Mouse (Mus musculus): Measurements from ENCODE around the gene Rtl5. TPM values are rescaled to one million over a fixed set of nuclear protein-coding genes. Genes with fewer than 3 reads are reported as not detected.

Gene Rtl5
- polyA plus RNA-seq, 1 experiment: 0.04 TPM

DNA sequence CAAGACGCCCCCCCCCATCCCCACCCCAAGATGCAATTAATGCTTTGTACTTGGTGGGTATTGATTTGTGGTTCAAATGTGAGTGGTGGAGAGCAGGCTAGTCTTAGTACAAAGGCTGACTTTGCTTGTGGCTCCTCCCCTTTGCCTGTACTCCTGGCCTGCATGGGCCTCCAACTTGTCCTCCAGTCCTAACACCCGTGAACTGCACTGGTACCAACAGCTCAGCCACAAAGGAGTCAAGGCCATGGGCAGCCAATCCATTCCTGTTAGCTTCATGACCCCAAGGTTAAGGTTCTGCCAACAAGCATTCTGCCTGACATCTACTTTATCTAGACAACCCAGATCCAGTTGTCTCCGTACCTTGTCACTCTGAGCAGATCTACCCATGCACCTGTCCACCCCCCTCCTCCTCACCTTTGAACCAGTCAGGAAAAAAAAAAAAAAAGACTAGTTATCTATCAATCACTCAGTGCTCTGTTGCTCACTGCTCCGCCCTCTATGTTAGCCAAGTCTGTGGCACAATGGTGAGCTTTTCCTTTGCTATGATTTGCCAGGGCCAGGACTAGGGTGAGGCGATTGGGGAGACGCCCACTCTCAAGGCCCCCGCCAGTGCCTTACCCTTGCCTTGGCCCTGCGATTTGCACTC is 14.8 kb upstream of the Rtl5 start:
- H3K4me3 ChIP-seq (replicated peaks): no peak overlapping the region
- H3K36me3 ChIP-seq (ENCODE audit: control insufficient read depth): no peaks in the 10 kb centered on the region
- no peaks in the 10 kb centered on the region for H3K9me3 ChIP-seq (ENCODE audit: control insufficient read depth, low read length)
- H3K4me1 ChIP-seq (ENCODE audit: control insufficient read depth): no peaks in the 10 kb centered on the region
- no peaks in the 10 kb centered on the region; the same call in 1 of the 2 replicates for H3K27me3 ChIP-seq (ENCODE audit: control insufficient read depth)
- TF ChIP-seq TAL1 (IDR thresholded peaks at IDR 0.05; ENCODE audit: low read length): no peak
- TF ChIP-seq GATA1 (IDR thresholded peaks at IDR 0.05; ENCODE audit: low read length): no peak

DNA sequence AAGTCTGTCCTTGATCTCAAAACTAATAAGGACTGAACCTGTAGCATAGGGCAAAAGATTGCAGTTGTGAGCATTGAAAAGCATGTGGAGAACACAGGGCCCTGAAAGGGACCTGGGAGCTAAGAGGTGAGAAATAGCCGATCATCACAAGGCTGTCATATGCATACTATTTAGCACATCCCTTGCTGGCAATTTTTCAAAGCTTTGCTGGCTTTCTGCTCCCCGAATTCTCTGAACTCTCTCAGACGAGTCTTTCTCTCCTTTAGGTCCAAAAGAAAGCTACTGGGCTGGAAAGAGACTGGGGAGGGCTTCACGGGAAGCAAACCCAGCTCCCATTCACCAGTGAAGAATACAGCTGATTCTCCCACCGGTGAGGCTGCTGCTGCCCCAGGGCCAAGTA is 11.2 kb upstream of the Rtl5 start:
- TF ChIP-seq GATA1 (IDR thresholded peaks at IDR 0.05; ENCODE audit: low read length): no peak
- no peak for TF ChIP-seq TAL1 (IDR thresholded peaks at IDR 0.05; ENCODE audit: low read length)
- no peaks in the 10 kb centered on the region for H3K36me3 ChIP-seq (ENCODE audit: control insufficient read depth)
- H3K27me3 ChIP-seq (ENCODE audit: control insufficient read depth): peaks cover 4% of the 10 kb centered on the region
- H3K9me3 ChIP-seq (ENCODE audit: control insufficient read depth, low read length): no peaks in the 10 kb centered on the region
- no peaks in the 10 kb centered on the region for H3K4me1 ChIP-seq (ENCODE audit: control insufficient read depth)
- H3K4me3 ChIP-seq (replicated peaks): no peak overlapping the region

DNA sequence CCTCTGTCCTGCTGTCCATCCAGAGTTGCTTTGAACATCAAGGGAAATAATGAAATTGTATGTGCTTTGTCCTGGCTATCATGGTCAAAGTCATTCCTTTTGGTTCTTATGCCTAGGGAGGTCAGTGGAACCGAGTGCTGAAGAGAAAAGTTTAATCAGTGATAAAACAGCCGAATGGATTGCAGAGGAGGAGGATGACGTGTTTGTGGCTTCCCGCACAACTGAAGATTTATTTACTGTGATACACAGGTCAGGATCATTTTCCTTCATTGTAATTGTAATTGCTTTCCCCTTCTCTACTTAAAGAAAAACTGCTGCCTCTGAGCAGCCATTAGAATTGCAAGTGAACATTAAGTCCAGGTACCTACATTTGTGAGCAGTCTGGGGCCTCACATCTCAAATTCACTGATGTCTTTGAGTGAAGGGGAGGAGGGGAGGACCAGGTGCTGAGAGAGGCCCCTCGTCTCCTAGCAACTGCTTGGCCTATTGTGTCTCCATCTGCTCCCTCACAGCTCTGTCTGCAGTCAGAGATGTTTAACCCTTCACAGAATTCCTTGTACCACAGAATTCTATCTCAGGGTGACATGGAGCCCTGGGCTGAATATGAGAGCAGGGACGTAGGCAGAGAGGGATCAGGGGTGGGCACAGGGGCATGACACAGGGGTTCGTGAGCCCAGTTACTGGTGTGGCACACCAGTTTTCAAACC is 10.6 kb upstream of the Rtl5 start:
- no peaks in the 10 kb centered on the region for H3K36me3 ChIP-seq (ENCODE audit: control insufficient read depth)
- H3K4me1 ChIP-seq (ENCODE audit: control insufficient read depth): no peaks in the 10 kb centered on the region
- H3K9me3 ChIP-seq (ENCODE audit: control insufficient read depth, low read length): no peaks in the 10 kb centered on the region
- peaks cover 4% of the 10 kb centered on the region for H3K27me3 ChIP-seq (ENCODE audit: control insufficient read depth)
- H3K4me3 ChIP-seq (replicated peaks): no peak overlapping the region
- no peak for TF ChIP-seq TAL1 (IDR thresholded peaks at IDR 0.05; ENCODE audit: low read length)
- TF ChIP-seq GATA1 (IDR thresholded peaks at IDR 0.05; ENCODE audit: low read length): no peak

DNA sequence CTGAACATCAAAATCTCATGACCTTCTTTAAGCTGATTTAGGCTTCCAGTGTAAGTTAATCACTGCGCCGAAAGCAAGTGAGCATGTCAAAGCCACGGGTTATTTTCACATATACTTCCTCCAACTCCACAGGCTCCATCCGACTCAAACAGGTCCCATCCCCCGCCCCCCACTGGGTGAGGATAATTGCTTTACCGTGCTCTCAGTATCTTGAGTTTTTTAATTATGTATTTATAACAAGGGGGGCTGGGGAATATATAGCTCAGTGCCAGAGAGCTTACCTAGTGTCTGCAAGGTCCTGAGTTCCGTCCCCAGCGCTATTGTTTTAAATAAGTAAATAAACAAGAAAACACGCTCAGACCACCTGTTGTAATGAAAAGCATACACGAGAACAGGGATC is 10.0 kb upstream of the Rtl5 start:
- no peak for TF ChIP-seq GATA1 (IDR thresholded peaks at IDR 0.05; ENCODE audit: low read length)
- no peak for TF ChIP-seq TAL1 (IDR thresholded peaks at IDR 0.05; ENCODE audit: low read length)
- no peaks in the 10 kb centered on the region for H3K4me1 ChIP-seq (ENCODE audit: control insufficient read depth)
- no peaks in the 10 kb centered on the region for H3K36me3 ChIP-seq (ENCODE audit: control insufficient read depth)
- H3K4me3 ChIP-seq (replicated peaks): no peak overlapping the region
- peaks cover 4% of the 10 kb centered on the region for H3K27me3 ChIP-seq (ENCODE audit: control insufficient read depth)
- no peaks in the 10 kb centered on the region for H3K9me3 ChIP-seq (ENCODE audit: control insufficient read depth, low read length)

GRCm38 (mm10) chrX:102076886-102077765 is 6.0 kb upstream of the Rtl5 start:
- Histone ChIP-seq H3K27me3 (ENCODE audit: control insufficient read depth) (peaks cover 22% of the 10 kb centered on the region), H3K4me1 (ENCODE audit: control insufficient read depth) (no peaks in the 10 kb centered on the region), H3K9me3 (ENCODE audit: control insufficient read depth, low read length) (no peaks in the 10 kb centered on the region), H3K36me3 (ENCODE audit: control insufficient read depth) (no peaks in the 10 kb centered on the region), H3K4me3 (replicated peaks) (no peak overlapping the region)
- TF ChIP-seq GATA1 (IDR thresholded peaks at IDR 0.05; ENCODE audit: low read length) (no peak), TAL1 (IDR thresholded peaks at IDR 0.05; ENCODE audit: low read length) (no peak)

GRCm38 (mm10) chrX:102075158-102075557 is 4.1 kb upstream of the Rtl5 start:
- no peaks in the 10 kb centered on the region for H3K4me1 ChIP-seq (ENCODE audit: control insufficient read depth)
- H3K27me3 ChIP-seq (ENCODE audit: control insufficient read depth): peaks cover 40% of the 10 kb centered on the region
- no peaks in the 10 kb centered on the region for H3K36me3 ChIP-seq (ENCODE audit: control insufficient read depth)
- TF ChIP-seq TAL1 (IDR thresholded peaks at IDR 0.05; ENCODE audit: low read length): no peak
- TF ChIP-seq GATA1 (IDR thresholded peaks at IDR 0.05; ENCODE audit: low read length): no peak
- peaks cover 14% of the 10 kb centered on the region for H3K9me3 ChIP-seq (ENCODE audit: control insufficient read depth, low read length)
- no peak overlapping the region for H3K4me3 ChIP-seq (replicated peaks)

GRCm38 (mm10) chrX:102074435-102074834 is 3.3 kb upstream of the Rtl5 start:
- Histone ChIP-seq H3K4me3 (replicated peaks) (no peak overlapping the region), H3K9me3 (ENCODE audit: control insufficient read depth, low read length) (peaks cover 17% of the 10 kb centered on the region), H3K36me3 (ENCODE audit: control insufficient read depth) (no peaks in the 10 kb centered on the region), H3K4me1 (ENCODE audit: control insufficient read depth) (no peaks in the 10 kb centered on the region), H3K27me3 (ENCODE audit: control insufficient read depth) (peaks cover 45% of the 10 kb centered on the region)
- TF ChIP-seq GATA1 (IDR thresholded peaks at IDR 0.05; ENCODE audit: low read length) (no peak), TAL1 (IDR thresholded peaks at IDR 0.05; ENCODE audit: low read length) (no peak)

GRCm38 (mm10) chrX:102073605-102074325 is 2.7 kb upstream of the Rtl5 start:
- H3K4me3 ChIP-seq (replicated peaks): no peak overlapping the region
- peaks cover 23% of the 10 kb centered on the region for H3K9me3 ChIP-seq (ENCODE audit: control insufficient read depth, low read length)
- no peaks in the 10 kb centered on the region for H3K36me3 ChIP-seq (ENCODE audit: control insufficient read depth)
- TF ChIP-seq TAL1 (IDR thresholded peaks at IDR 0.05; ENCODE audit: low read length): no peak
- no peak for TF ChIP-seq GATA1 (IDR thresholded peaks at IDR 0.05; ENCODE audit: low read length)
- peaks cover 52% of the 10 kb centered on the region for H3K27me3 ChIP-seq (ENCODE audit: control insufficient read depth)
- H3K4me1 ChIP-seq (ENCODE audit: control insufficient read depth): no peaks in the 10 kb centered on the region

Measured in erythroblast, embryonic 14.5 days (primary cell).